Mouse (Mus musculus): ENCODE measurements around the gene 9330182O14Rik. TPM values are rescaled to one million over a fixed set of nuclear protein-coding genes. Genes with fewer than 3 reads are reported as not detected.

Gene 9330182O14Rik
- polyA plus RNA-seq, 1 experiment = not detected

DNA sequence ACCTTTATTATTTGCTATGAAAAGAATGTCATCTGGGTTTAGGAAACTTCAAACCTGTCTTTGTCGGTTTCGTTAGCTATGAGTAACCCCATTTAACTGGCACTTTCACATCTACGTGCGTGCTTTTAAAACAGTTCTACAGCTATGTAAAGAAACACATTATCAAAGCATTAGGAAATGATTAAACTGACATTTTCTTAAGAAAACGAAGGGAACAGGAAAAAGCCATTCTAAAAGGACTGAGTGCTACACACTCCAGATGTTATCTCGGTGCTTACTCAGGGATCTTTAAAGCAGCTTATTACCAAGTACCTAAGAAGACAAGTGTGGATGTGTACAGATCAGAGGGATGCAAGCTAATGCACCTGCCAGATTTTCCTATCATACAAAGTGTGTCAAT, 52.9 kb downstream of the 9330182O14Rik start:
- 41% methylated on average over 6 of the region's 6 CpGs for WGBS
- no peak for TF ChIP-seq POLR2A (IDR thresholded peaks at IDR 0.05; ENCODE audit: borderline replicate concordance, extremely low read depth, low read depth, low read length)
- TF ChIP-seq CTCF (IDR thresholded peaks at IDR 0.05; ENCODE audit: insufficient read depth, low read length) = no peak
- H3K4me3 ChIP-seq (replicated peaks; ENCODE audit: extremely low read depth, low read depth, low read length) = no peak overlapping the region
- no peaks in the 10 kb centered on the region for H3K4me1 ChIP-seq (ENCODE audit: control insufficient read depth, insufficient read depth, low read length)
- no peak for DNase-seq
